Mouse (Mus musculus) induced T-regulatory cell, adult 2 months (primary cell): ENCODE results near the gene Npr1.

ENCODE experiments used
- DNase-seq: peaks from one replicate; pipeline ENCODE4 v3.0.0-alpha.2; 2012; ENCODE audit warnings: low read depth

Npr1 gene

DNA sequence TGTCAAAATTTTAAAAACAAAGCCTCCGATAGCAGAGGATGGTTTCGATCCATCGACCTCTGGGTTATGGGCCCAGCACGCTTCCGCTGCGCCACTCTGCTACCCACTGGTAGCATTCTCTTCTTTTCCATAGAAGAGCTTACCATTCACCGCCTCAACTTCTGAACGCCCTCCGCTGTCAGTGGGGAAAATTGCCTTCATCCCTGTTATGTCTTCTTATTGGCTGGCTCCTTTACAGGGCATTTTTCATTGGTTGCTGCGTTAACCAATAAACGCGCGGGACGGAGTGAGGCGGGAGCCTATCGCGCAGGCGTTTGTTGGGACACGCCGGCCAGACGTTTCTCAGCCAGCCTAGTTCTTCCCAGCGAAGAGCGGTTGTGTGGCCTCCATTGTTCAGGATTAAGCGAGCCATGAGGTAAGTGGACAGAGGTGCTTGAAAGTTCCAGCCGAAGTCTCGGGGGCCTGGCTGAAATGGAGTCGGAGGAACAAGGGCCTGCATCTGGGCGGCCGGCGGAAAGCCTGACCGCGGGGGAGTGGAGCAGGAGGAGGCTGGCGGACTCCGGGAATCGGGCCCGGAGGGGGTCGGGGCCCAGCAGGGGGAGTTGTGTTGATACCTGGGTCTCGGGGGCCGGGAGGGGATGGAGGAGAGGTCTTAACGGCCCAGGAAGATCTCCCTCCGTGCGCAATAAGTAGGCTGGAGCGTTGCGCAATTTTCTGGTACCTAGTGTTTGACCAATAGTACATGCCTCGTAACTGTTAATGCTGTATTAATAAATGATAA is 10.4 kb upstream of the Npr1 start, which contains the start of gene Ilf2:
TSS of gene Ilf2 (plus strand) at position 296 of the 781 bp plus-strand sequence.
- peak; percentile 99 for DNase-seq

DNA sequence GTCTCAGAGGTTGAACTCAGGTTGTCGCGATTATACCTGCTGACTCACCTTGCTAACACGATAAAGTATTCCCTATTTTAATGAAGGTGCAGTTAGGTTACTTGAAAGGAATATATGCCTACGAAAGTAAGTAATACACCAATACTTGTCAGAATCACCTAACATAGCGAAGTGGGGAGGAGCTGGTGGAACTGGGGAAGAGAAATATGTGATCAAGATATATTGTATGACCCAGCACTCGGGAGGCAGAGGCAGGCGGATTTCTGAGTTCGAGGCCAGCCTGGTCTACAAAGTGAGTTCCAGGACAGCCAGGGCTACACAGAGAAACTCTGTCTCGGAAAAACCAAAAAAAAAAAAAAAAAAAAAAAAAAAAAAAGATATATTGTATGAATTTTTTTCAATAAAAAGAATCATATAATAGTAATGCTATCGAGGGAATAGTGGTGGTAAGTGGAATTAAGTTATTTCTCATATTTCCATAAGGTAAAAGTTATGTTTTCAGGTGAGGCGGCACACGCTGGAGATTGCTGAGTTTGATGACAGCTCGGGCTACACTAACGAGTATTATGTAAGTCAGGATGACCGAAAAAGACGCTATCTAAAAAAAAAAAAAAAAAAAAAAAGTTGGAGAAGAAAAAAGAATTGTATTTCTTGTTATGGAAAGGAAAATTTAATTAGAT is 9.6 kb upstream of the Npr1 start:
- DNase-seq = peak; percentile 49

DNA sequence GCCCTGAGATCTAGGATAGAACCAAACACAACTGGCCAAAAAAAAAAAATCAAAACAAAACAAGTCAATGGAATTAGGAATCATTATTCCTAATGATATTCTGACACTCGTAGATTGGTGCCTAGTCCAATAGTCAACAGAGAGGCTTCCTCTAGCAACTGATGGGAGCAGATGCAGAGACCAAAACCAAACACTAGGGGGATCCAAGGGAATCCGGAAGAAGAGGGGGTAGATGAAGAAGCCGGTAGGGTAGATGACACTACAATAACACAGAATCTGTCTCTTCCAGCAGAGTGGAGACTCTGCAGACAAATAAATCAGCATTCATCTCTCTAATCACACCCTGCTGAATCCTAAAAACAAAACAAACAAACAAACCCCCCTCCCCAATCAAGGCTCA is 6.5 kb upstream of the Npr1 start:
- DNase-seq = peak; percentile 90

DNA sequence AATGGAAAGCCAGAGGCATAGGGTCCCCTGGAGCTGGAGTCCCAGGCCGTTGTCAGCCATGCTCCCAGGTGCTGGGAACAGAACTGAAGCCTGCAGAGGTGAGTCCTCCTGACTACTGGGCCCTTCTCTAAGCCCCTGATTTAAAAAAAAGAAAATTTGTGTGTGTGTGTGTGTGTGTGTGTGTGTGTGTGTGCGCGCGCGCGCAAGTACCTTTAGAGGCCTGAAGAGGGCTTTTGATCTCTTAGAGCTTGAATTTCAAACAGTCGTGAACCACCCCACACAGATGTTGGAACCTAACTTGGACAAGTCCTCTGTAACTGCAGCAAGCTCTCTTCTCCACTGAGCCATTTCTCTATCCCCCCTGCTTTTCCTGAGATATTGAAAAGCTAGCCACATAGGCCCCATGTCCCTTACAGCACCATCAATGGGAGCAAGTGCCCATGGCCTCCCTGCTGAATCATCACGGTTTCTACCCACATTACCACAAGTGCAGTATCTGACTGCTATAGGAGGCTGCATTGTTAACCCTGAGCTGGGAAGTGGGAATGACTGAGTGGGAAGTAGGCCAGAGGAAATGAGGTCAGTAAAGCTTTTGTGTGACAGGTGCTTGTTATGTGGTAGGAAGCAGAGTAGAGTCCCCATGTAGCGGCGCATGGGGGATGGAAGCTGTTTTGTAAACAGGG is 2.1 kb upstream of the Npr1 start:
- no peak for DNase-seq

DNA sequence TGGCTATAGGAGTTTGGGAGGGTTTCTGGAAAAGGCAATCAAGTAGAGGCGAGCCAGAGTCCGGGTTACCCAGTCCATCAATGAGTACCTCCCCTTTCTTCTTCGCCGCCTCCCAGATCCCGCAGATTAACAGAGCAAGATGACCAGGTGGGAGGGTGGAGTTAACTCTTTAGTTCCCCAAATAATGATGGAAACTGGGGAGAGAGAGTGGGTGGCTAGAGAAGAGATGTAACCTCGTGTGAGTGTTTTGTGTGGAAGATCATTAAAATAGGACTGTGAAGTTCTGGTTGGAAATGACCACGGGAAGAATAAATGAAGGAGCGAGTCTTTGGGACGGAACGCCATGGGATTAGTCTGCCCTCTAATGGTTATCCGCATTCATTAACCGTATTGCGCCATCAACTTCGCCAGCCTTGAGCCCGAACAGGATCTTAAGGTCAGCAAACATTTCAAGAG is 673 bp upstream of the Npr1 start:
- DNase-seq = peak; percentile 67

DNA sequence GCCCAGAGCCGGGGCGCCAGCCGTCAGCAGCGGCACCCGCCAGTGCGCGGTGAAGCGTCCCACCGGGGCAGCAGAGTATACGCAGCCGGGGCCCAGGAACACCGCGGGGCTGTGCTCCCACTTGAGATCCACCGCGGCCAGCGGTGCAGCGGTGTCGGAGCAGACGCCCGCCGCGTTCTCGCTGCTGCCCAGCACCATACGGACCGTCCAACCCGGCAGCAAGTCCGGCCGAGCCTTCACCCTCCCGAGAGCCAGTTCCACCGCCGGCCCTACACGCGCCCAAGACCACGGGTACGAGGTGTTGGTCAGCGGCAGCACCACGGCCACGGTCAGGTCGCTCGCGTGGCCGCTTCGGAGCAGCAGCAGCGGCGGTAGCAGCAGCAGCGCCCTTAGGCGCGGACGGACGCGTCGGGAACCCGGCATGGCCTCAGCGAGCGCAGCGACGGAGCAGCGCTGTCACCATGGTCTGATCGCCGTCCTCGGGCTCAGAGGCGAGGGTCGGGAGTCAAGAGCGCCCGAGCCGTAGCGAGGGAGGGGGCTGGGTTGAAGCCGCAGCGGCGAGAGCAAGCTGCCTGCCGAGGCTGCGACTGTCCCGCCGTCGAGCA is 483 bp downstream of the Npr1 start:
- no peak for DNase-seq

DNA sequence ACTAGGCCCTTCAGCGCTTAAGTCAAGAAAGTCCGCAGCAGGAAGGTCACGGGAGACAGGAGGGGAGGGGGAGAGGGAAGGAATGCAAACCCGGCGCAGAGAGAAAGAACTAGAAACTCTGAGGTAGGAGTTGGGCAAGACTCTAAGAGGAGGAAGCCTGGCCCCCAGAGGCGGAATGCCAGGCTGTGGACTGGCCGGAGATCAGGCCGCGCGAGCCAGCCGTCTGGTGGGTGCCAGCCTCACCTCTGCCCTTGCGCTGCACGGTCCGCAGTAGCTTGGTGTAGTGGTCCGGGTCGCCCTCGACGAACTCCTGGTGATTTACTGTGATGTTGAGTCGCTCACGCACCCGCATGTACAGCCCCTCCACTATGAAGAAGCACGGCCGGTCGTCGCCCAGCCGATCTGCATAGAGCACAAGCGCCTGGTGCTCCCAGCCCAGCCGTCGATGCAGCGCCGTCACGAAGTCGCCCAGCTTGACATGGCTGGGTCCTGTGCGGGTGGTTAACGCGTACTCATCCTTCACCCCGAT is 1.1 kb downstream of the Npr1 start:
- no peak for DNase-seq

DNA sequence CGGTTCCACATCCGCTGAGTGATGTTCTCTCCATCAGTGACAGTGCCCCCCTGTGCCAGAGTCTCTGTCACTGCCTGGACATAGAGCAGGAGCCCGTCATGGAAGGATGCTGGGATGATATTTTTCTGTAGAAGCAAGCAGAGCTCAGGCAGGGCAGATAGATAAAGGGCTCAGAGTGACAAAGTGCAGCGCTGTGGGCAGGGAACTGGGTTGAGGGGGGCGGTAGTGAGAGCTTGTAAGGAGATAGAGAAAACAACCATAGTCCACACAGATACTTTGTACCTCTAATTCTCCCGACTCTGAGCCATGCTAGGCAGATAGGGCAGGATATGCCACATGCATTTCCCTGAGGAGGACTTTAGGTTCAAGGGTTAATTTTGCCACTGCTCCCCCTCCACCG is 3.1 kb downstream of the Npr1 start:
- no peak for DNase-seq

DNA sequence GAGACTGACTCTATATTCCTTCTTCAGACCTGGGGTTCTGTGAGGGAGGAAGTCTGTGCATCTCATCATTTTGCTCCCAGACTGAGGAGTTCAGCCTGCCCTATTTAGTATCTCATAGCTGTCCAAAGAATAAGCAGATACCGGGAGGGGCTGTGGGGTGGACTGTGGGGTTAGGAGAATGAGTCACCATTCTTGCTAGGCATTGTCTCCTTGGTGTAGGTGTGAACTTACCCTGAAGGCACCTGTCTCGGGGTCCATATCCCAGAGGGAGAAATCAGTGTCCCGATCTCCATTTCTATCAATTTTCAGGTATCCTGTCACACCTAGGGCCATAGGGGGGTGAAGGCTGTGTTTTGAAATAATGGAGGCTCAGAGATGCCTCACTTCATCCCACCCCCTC is 3.7 kb downstream of the Npr1 start:
- DNase-seq = no peak

DNA sequence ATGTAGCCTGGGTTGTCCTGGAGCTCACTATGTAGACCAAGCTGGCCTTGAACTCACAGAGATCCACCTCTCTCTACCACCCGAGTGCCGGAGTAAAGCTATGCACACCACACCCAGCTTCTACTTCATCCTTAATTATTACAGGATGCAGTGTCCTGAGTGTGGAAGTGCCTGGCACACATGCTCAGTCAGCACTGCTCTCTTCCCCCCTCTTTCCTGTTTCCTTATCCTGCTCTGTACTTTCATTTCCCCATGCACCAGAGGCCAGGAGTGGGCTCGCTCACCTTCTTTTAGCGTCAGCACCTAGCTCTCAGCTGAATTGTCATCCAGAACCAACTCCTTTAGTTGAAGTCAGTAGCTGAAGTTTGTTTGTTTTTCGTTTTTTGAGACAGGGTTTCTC is 5.4 kb downstream of the Npr1 start:
- DNase-seq = no peak

DNA sequence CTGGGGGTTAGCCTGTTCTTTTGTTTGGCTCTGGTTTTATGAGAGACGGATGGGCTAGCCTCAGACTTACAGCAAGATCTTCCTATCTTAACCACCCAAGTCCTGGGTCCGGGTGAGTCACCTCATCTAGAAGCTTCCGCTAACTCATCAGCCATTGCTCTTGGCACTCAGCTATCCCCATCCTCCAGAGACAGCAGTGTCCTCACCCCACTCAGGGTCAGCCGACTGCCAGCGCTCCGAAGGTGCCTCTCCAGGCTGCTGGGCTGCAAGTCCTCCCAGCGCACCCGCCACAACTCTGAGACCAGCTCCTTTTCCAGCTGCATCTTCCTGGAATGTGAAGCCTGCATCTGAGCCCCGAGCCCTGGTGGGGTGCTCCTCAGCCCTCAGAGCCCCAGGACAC is 5.9 kb downstream of the Npr1 start:
- DNase-seq = no peak

DNA sequence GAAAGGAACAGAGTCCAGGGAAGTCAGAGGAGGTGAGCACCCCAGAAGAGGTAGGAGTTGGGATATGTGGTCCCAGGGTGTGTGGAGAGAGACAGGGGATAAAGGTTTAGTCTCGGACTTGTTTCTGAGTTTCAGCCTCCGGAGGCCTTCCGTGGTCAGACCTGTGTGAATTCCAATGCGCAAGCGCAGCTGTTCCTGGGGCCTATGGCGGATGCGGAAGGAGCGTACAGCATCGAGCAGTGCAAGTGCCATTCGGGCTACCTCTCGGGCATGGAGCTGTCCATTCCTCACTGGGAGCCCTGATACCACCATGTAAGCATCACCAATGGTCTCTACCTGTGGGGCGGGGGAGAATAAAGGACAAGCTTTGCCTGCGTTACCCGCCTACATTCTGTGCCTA is 10.7 kb downstream of the Npr1 start:
- no peak for DNase-seq

DNA sequence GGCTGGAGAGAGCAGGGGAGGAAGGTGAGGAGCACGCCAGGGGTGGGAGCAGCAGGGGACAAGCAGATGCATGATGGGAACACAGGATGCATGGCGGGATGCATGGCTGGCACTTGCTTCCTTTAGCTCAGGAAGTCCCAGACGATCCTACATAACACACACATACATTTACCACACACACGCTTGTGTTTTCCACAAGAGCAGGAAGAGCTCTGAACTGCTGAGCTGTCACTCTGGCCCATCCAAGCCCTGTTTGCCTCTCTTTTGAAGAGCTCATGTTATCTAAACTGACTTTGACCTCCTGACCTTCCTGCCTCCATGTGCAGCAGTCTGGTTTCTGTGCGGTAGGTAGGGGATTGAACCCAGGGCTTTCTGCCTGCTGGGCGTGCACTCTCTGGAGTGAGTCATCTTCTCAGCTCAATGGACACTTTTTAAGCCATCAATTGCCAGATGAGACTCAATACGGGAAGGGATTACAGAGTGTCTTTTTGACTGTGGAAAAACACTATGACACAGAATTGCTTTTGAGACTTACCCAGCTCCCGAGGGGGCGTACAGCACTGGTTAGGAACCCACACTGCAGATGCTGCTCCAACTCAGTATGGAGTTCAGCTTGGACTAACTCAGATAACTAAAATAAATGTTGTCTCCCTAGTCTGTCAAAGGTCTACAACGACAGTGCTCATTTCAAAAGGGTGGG is 14.1 kb downstream of the Npr1 start:
- DNase-seq = no peak

DNA sequence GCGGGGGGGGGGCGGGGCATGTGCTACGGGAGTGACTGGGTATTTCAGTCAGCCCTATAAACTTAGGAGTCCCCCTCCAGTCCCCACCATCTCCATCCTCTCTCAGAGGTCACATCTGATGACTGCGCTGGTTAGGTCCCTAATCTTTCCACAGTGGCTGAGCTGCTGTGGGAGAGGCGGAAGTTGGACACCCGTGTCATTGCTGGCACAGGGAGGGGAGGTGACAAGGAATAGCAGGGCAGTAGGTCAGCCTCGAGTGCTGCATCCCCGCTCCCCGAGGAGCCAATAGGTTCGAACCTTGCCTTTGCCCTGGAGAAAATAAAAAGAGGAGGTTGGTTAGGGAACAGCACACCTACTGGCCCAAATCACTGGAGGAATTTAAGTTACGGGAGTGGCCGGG is 14.8 kb downstream of the Npr1 start:
- DNase-seq = no peak

DNA sequence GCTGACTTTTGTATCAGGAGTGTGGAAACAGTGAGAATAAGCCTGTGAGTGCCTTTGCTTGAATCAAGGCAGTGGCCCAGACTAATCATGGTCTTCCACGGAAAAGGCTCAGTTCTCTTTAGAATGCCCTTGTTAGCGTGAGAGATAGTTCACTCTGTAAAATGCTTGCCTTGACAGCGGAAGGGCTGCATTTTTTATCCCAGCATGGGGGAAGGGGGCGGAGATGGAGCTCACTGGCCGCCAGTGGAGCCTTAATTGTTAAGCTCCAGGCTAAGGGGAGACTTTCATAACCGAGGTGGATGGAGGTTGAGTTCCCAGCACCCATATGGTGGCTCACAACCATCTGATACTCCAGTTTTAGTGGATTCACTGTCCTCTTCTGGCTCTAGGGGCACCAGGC is 17.0 kb downstream of the Npr1 start:
- no peak for DNase-seq

DNA sequence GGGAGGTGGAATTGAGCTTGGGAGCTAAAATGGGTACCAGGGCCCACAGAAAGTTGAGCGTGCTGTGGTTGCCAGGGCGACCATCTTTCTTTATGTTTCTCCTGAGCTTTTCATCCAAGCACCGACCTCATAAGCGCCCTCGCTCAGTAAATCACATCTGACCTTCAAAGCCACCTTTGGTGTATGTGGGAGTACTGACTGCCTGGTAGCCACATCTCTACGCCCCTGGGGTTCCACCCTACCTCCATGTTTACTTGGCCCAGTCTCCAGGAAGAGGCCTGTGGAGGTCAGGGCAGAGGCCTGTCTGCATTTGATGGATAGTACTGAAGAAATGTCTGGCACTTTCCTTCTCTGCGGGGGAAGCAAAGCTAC is 18.6 kb downstream of the Npr1 start:
- DNase-seq = no peak

DNA sequence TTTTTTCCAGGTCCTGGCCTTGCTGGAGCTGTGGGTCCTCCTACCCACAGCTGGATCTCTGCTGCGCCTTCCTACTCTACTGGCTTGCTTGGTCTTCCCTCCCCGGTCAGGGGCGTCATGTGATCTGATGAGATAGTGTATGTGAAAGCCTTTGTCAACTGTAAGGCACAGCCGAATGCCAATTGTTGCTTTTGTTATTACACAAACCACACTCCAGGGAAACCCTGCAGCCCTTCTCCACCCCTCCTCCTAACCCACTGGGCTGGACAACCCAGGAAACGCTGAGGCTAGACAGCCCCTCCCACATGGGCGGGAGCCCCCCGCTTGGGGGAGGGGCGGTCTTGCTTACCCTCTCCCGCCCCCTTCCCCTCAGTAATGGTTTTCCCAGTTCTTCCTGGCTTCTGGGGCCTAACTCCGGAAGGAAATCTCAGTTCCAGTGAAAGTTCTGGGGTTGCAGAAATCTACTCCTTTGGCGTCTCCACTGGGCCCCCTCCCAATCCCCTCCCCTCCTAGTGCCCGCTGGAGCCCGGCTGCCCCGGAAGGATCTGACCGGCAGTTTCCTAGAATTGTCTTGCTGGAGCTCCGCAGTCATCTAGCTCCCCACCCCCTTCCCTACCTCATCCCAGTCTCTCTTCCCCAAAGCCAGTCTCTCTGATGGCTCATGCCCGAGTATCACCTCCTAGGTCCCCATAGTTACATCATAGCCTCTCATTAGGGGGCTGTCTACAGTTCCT is 19.1 kb downstream of the Npr1 start:
- DNase-seq = peak; percentile 44

DNA sequence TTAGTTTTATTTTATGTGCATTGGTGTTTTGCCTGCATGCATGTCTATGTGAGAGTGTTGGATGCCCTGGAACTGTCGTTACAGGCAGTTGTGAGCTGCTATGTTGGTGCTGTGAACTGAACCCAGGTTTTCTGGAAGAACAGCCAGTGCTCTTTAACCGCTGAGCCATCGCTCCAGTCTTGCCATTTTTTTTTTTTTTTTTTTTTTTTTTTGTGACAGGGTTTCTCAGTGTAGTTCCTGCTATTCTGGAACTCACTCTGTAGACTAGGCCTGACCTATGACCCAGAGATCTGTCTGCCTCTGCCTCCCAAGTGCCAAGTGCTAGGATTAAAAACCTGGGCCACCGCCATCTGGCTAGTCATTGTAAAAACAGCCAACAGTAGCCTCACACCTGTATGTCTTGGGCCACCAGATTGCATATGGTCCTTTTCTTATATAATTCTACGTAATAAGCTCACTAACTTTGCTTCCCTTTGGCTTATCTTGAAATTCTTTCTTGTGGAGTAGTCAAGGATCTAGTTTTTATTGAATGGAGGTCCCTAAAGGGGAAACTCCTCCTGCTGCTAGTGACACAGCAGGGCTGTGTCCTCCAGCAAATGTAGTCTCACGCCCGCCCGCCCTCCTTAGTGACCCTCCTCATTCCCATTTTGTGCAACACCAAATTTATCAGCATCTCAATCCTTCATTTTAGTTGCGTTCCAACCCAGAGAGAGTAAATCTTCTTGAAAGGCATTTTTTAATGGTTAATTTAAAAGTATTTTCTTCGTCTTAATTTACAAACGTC is 20.1 kb downstream of the Npr1 start:
- no peak for DNase-seq

DNA sequence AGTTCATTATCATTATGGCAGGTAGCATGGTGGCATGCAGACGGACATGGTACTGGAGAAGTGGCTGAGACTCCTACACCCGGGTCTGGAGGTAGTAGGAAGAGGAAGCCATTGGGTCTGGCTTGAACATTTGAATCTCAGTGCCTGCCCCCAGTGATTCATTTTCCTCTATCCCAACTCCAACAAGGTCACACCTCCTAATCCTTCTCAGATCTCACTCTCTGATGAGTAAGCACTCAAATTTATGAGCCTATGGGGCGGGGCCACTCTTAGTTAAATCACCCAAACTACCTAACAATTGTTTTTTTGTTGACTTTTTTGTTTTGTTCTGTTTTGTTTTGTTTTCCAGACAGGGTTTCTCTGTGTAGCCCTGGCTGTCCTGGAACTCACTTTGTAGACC is 21.7 kb downstream of the Npr1 start:
- no peak for DNase-seq

DNA sequence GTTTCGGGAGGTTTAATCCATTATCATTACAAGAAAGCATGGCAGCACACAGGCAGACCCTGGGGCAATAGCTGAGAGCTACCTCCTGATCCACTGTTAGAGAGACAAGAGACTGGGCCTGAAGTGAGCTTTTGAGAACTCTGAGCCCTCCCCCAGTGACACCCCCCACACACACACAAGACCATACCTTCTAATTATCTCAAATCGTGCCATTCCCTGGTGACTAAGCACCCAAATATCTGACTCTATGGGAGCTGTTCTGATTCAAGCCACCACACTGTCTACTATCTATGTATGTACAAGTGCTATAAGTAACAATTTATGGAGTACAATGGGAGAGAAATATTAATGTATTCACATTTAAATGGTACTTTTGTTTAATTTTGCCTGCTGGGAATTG is 24.9 kb downstream of the Npr1 start:
- DNase-seq = no peak
